Mouse (Mus musculus) heart, adult 2 months (tissue): Measurements from ENCODE around the gene Comtd1.

Experiments
- CTCF ChIP-seq: fragments of 200-600 bp; IDR thresholded peaks from 2 replicates; pipeline ENCODE4 v1.8.1; 2022; ENCODE audit warnings: antibody characterized with exemption, mild to moderate bottlenecking, moderate library complexity
- EP300 ChIP-seq: fragments of 200-500 bp; IDR thresholded peaks from 2 replicates; pipeline ENCODE4 v1.6.1; 2011; ENCODE audit warnings: low read depth, low read length, control low read depth; ENCODE audit not compliant: insufficient read depth
- POLR2A ChIP-seq: fragments of 200-500 bp; IDR thresholded peaks from 2 replicates; pipeline ENCODE4 v1.6.1; 2011; ENCODE audit warnings: mild to moderate bottlenecking, low read depth, low read length, control low read depth; ENCODE audit not compliant: insufficient read depth

GRCm38 (mm10) chr14:21854271-21854670 lies 5.5 kb upstream of the Comtd1 start:
- TF ChIP-seq CTCF (no peak), POLR2A (no peak), EP300 (no peak)
